Mouse (Mus musculus) small intestine, adult 2 months (tissue): ENCODE measurements around the gene Lpcat1.

Experiments used
- CTCF ChIP-seq: fragments of 200-500 bp; IDR thresholded peaks from 2 replicates; pipeline ENCODE4 v1.5.1; 2012; ENCODE audit warnings: low read depth, mild to moderate bottlenecking, control low read depth, inconsistent platforms, low read length, moderate library complexity, mixed read lengths; ENCODE audit not compliant: insufficient replicate concordance, insufficient read length; ENCODE audit errors: extremely low read depth
- POLR2A ChIP-seq: fragments of 200-500 bp; IDR thresholded peaks from 2 replicates; pipeline ENCODE4 v1.6.1; 2012; ENCODE audit warnings: low read depth, mild to moderate bottlenecking, control low read depth, inconsistent platforms, low read length, moderate library complexity

- no peak for TF ChIP-seq CTCF
- no peak for TF ChIP-seq POLR2A
Observed at GRCm38 (mm10) chr13:73475058-73475980, 8.3 kb downstream of the Lpcat1 start.
